Mouse (Mus musculus) myocyte (in vitro differentiated cells): ENCODE results near the gene Prickle3.
"Not testable (repeated sequence)": the region's sequence is repeated elsewhere in the genome, so short reads cannot be mapped to it uniquely, and the experiment has no call there.

Experiments used
- CEBPB ChIP-seq: IDR thresholded peaks from 2 replicates; pipeline ENCODE4 v1.6.1; 2011; ENCODE audit warnings: mild to moderate bottlenecking, moderate library complexity; ENCODE audit not compliant: poor library complexity, insufficient read depth, severe bottlenecking
- E2F4 ChIP-seq: IDR thresholded peaks from one replicate; pipeline ENCODE4 v1.6.1; 2011; ENCODE audit warnings: mild to moderate bottlenecking, control low read depth, moderate library complexity; ENCODE audit not compliant: insufficient read depth
- POLR2A ChIP-seq: IDR thresholded peaks from one replicate; pipeline ENCODE4 v1.6.1; 2011; ENCODE audit warnings: low read depth, mild to moderate bottlenecking, control low read depth, moderate library complexity; ENCODE audit not compliant: insufficient read length
- POLR2AphosphoS2 ChIP-seq: IDR thresholded peaks from one replicate; pipeline ENCODE4 v1.6.1; 2011; ENCODE audit warnings: low read depth, control low read depth; ENCODE audit not compliant: insufficient read length

DNA sequence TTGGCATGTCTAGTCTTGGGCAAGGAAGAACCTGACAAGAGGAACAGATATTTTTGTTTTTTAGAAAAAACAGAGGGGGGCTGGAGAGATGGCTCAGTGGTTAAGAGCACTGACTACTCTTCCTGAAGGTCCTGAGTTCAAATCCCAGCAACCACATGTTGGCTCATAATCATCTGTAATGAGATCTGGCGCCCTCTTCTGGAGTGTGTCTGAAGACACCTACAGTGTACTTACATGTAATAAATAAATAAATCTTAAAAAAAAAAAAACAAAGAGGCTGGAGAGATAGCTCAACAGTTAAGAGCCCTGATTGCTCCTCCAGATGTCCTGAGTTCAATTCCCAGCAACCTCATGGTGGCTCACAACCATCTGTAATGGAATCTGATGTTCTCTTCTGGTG lies 59.0 kb downstream of the Prickle3 start:
- TF ChIP-seq POLR2A, E2F4, CEBPB, POLR2AphosphoS2: not testable (repeated sequence)
